Mouse (Mus musculus): ENCODE results near the gene Dmrtb1. TPM values are rescaled to one million over a fixed set of nuclear protein-coding genes. Genes with fewer than 3 reads are reported as not detected.

Gene Dmrtb1
- total RNA-seq, 2 experiments from 2014 or later, result not detected

GRCm38 (mm10) chr4:107628921-107629411 is 55.1 kb downstream of the Dmrtb1 start:
- no peak for DNase-seq
- intact Hi-C loops (cut with DNase I; ENCODE audit: low total_unique reads), result no loop called here

DNA sequence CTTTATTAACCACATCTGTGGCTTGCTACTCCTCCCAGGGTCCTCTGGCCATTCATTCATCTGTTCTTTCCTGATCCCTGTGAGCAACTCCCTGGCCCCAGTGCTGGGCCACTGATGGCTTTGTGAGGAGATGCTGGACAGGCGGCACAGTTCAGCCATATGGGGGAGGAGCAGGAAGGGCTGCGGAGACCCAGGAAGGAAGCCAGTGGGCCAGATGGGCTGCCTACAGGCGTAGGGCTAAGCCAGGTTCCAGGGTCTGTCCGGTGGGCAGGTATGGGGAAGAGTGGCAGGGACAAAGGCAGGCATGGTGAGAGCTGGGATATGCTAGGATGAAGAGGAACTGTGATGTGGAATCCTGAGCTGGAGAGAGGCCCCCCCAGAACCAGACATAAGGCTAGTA is 55.8 kb downstream of the Dmrtb1 start:
- intact Hi-C loops (cut with DNase I; ENCODE audit: low total_unique reads), result no loop called here

More for the DNA sequence above, 55.8 kb downstream of the Dmrtb1 start:
- DNase-seq, result no peak

Small RNAs within 50 kb of the gene (microRNA-seq; reads per million reads assigned to microRNA genes)
- 0 reads per million in 2 experiments for gene Gm25123

Other genes starting within 250 kb of the Dmrtb1 start
- gene Glis1, start 249.6 kb downstream of the Dmrtb1 start, total RNA-seq (2021), result under 1 TPM; 0.27 to 0.80 TPM
- gene Lrp8, start 118.0 kb upstream of the Dmrtb1 start, total RNA-seq (2021), result under 1 TPM; 0.25 to 0.51 TPM
- 10 to 100 TPM; 25.9 to 33.0 TPM for gene Magoh, start 195.5 kb upstream of the Dmrtb1 start, total RNA-seq (2021)
- 10 to 100 TPM; 52.8 to 60.5 TPM for gene 0610037L13Rik, start 205.6 kb upstream of the Dmrtb1 start, total RNA-seq (2021)
- gene Cpt2, start 239.4 kb upstream of the Dmrtb1 start, total RNA-seq (2021), result 10 to 100 TPM; 48.5 to 80.7 TPM

Data from gastrocnemius, postnatal 14 days (tissue).